Mouse (Mus musculus) gastrocnemius, postnatal 14 days (tissue): ENCODE measurements around the gene Fut1. TPM values are rescaled to one million over a fixed set of nuclear protein-coding genes. Genes with fewer than 3 reads are reported as not detected.
"Not testable (repeated sequence)": the region's sequence is repeated elsewhere in the genome, so short reads cannot be mapped to it uniquely, and the experiment has no call there.

Experiments
- DNase-seq: peaks from one replicate; pipeline ENCODE4 v3.0.0; 2021; ENCODE audit warnings: mixed read lengths
- intact Hi-C: fragments of 180-260 bp; cut with DNase I; formaldehyde crosslinking; loops from one replicate; pipeline ENCODE4 v1.15.1; 2025; ENCODE audit warnings: low total_unique reads
- total RNA-seq, 2 experiments: library from RNA; stranded (reverse); gene quantifications; 2 replicates each; pipeline ENCODE4 v1.2.3; 2021

Gene Fut1
- total RNA-seq, 2 experiments from 2014 or later = 0.11 TPM; not detected in 1

DNA sequence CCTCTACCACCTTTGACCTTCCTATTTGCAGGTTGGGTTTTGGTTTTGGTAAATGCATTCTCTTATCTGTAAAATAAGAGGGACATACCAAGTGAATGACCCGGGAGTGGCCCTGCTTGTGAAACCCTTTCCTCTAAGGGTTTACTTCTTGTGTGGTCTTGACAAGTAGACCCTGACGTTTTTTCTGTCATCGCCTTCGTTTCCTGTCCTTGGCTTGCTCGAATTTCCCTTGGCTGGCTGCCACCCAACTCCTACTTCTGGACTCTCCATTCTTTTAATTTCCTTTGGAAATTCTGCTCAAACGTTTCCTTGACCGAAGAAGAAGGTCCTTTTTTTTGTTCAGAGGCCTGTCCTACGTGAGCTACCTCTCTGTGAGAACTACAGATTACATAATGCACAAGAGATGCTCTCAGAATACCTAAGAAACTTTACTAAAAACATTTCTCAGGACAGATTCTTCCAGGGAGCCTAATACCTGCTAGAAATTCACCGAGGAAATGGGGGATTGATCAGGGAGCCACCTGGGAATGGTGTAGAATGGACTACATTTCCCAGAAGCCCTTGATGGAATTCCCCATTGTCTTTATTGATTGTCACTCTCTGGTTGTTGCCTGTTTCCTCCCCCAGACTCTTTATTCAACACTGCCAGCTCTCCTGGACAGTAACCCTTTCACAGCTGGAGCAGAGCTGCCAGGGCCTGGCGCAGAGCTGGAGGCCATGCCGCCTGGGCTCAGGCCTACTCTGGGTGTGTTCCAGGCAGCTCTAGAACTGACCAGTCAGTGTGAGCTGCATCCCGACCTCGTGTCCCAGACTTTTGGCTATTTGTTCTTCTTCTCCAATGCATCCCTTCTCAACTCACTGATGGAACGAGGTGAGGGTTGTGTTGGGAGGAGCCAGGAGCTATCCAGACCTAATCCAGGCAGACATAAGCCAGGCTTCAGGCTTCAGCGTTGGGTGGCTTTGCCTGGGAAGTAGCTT lies 18.9 kb downstream of the Fut1 start:
- peak; percentile 35 for DNase-seq
- intact Hi-C loops = no loop called here

- intact Hi-C loops = no loop called here
- DNase-seq = no peak
Observed at GRCm38 (mm10) chr7:45637710-45638109, 20.6 kb downstream of the Fut1 start.

- intact Hi-C loops = no loop called here
- peak; percentile 95 for DNase-seq
Observed at GRCm38 (mm10) chr7:45638623-45639401, 21.7 kb downstream of the Fut1 start.

DNA sequence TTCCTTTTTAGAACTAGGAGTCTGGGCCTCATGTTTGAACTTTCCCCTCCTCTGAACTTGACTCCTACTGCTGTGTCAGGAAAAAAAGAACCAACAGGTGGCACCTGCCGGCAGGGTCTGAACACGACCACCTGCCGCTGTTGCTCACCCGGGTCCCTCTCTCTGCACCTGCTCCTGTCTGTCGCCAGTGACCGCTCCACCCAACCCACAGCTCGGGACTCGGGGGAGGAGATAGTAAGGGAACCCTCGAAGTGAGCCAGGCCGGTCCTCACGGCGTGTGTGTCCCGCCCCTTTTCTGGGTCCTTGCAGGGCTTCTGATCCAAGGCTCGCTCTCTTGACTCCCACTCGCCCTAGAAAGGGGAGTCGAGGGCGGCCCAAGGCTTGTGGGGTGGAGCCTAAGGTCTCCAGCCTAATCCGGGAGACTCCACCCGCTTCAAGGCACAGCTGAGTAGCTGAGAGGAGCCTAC lies 22.5 kb downstream of the Fut1 start, which contains the start of gene Mamstr:
Gene Mamstr, plus strand, starts transcription at position 417 of the 467 bp plus-strand sequence.
- peak; percentile 89 for DNase-seq
- intact Hi-C loops = no loop called here

DNA sequence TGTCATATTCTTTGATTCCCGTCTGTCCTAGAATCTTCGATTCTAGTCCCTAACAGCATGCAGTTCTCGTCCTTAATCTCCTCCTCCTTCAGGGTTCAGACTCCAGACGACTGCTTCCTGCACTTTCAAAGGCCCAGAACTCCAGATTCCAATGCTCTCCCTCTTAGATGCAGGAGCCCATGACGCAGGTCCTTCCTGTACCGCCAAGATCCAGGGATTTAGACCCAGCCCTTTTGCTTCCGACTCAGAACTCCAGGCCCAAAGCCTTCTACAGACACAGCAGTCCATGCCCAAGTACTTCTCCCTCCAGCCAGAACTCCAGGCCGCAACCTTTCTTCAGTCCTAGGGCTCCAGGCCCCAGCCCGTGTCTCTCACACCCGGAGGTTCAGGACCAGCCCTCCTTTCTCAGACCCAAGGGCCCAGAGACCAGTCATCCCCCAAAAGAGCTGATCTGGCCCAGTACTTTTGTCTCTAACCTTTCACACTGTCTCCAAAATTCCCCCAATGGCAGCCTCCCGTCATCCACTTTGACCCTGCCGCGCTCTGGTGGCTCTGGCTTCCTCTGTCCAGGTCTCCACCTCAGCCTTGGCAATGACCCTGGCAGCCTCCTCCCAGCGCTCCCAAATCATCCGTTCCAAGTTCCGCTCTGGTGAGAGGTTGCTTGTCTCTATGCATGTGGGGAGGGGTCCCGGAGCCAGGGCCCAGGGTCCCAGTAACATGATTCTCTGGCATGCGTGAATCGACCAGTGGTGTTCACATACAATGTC lies 23.3 kb downstream of the Fut1 start:
- peak; percentile 53 for DNase-seq
- intact Hi-C loops = no loop called here

- intact Hi-C loops = no loop called here
- peak; percentile 83 for DNase-seq
Observed at GRCm38 (mm10) chr7:45641391-45642040, 24.4 kb downstream of the Fut1 start.

DNA sequence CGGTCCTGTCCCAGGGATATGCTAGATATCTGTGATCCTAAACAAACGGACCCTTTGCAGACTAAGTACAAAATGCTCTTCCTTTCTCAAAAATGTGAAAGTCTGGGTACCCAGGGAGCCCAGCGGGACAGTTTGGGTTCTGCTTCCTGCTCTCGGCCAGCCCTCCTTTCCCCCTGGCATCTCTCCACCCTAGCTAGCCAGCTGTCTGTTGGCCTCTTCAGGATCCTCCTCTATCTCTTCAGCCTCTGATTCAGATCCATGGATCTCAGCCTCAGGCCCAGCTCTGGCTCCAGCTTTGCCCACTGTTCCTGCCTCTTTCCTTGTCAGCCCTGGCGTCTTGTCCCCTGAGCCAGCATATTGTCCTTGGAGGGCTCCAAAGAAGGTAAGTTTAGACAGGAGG lies 25.0 kb downstream of the Fut1 start:
- intact Hi-C loops = no loop called here
- peak; percentile 65 for DNase-seq

- intact Hi-C loops = no loop called here
- no peak for DNase-seq
Observed at GRCm38 (mm10) chr7:45642503-45643255, 25.6 kb downstream of the Fut1 start.

- intact Hi-C loops = no loop called here
- peak; percentile 99 for DNase-seq
Observed at GRCm38 (mm10) chr7:45643441-45644178, 26.5 kb downstream of the Fut1 start.

GRCm38 (mm10) chr7:45644183-45644582 lies 27.1 kb downstream of the Fut1 start:
- intact Hi-C loops = no loop called here
- peak; percentile 57 for DNase-seq

DNA sequence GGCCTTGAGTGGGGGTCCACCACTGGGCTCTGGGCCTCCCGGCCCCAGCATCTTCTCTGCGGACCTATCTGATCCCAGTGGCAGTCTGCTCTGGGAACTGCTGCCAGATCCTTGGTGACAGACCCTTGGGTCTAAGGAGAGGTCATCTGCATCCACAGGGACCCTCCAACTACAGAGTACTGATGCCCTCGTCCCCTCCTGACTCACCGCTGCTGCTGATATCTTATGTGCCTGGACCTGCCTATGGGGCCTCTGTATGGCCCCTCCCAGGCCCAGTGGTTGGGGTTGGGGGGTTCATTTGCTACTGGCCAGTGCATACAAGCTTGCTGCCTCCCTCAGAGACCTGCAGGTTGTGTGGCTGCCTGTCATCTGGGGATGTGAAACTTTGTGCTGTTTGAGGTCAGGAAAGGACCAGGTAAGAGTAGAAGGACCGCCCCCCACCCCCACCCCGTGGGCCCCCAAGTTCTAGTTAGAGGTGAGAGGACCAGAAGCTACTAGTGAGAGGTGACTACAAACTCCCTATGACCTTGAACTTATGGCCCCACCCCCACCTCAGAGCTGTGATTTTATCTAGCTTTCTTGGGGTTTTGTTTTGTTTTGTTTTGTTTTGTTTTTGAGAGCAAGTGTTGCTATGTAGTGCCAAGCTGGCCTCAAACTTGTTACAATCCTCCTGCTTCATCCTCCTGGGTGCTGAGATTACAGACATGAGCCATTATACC lies 27.9 kb downstream of the Fut1 start:
- no peak for DNase-seq
- intact Hi-C loops = no loop called here

DNA sequence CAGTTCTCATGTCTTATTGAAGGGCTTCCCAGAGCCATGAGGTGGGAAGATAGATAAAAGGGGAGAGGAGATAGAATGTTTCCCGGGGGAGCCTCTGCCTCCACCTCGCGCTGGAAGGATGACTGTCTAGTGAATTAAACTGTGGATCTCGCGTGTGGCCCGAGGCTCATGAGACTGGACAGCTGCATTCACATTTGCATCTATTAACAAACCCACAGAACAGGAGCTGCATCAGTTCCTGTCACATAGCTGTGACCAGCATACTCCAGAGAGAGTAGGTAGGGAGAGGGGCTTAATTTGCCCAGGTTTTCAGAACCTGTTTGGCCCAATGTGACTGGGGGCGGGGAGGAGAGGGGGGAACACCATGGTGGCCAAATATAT lies 28.5 kb downstream of the Fut1 start:
- intact Hi-C loops = no loop called here
- DNase-seq = no peak

DNA sequence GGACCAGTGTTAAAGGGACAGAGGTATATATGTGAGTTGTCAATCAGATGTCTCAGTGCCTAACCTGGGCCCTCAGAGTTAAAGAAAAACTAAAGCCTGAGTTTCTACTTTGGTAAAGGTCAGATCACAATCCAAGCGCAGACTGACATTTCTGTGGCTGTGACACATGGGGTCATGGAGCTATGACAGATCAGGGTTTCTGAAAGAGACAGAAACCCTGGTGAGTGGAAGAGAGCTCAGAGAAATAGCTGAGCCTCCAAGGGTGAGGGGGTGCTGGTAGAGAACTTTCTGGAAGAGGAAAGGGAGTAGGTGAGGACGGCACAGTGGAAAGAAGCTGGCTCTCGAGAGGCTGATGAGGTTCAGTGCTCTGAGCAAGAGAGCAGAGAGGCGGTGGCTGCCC lies 29.6 kb downstream of the Fut1 start:
- intact Hi-C loops = no loop called here
- no peak for DNase-seq

GRCm38 (mm10) chr7:45649351-45649750 lies 32.3 kb downstream of the Fut1 start:
- peak; percentile 67 for DNase-seq
- intact Hi-C loops = no loop called here

DNA sequence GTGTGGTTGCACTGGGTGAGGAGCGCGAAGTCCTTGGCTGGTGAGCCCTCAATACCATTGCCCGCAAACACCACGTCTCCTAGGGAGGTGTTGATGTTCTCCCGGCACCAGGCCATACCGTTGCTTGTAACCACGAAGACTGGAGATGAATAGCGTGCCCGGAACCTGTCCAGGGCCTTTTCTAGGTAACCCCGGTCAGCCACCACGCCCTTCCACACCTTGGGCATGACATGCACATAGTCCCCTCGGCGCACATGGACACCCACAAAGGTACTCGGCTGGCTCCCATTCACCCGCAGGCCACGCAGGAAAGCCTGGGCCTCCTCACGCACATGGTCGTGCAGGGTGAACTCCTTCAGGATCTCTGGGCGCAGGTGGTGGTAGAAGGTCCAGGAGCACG lies 33.4 kb downstream of the Fut1 start:
- intact Hi-C loops = not testable (repeated sequence)

DNA sequence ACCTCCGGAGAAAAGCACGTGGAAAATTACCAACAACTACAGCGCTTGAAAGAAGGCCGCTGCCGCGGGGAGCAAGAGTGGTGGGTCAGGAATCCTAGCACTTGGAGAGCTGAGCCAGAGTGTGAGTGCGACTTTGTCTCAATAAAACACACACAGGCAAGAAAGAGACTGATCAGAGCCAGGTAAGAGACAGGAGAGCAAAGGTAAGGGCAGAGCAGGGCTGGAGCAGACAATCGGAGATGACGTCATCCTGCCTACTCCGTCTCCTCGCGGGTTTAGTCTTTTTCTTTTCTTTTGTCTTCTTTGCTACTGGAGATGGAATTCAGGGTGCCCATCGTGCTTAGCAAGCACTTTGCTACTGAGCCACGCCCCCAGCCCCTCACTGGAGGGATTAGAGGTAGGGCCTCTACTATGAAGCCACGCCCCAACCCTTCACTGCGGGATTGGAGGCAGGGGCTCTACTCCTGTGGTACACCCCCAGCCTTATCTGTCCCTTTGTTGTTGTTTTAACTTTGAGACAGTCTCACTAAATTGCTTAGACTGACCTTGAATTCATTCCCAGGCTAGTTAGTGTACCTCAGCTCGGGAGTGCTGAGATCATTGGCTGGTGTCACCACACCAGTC lies 37.4 kb downstream of the Fut1 start:
- DNase-seq = no peak
- intact Hi-C loops = loop anchor here (5.0 kb wide), 1 partner anchor 38 kb away; the partner anchor contains the start of gene Sec1

More for the DNA sequence above, 33.4 kb downstream of the Fut1 start:
- not testable (repeated sequence) for DNase-seq
